Mouse (Mus musculus): ENCODE measurements at regions not wholly inside any gene's neighbourhood (a gene's known extent, or its start where the extent isn't known, plus 50 kb on each side); places are given as distances from the start of the nearest gene placed in this dataset.
"Not testable (repeated sequence)": the region's sequence is repeated elsewhere in the genome, so short reads cannot be mapped to it uniquely, and the experiment has no call there.

DNA sequence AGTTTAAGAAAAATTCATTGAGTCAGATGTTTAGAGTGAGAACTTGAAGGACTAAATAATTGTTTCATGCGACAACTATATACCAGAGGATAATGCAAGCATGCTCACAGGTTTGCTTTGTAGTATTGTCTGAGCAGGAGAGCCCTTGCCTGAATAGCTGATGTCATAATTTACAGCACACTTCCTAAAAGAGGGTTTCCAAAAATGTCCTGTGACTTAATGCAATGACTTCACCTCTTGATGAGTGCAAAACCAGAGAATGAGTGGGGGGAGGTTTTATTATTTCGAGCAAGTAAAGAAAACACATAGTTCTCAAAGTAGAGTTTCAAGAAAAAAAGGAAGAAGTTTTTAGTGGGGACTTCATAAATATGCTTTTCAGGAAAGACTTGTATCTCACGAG, 65.4 kb upstream of the Immp2l start:
- Histone ChIP-seq H3K4me1 (ENCODE audit: insufficient read depth) (no peaks in the 10 kb centered on the region), H3K36me3 (replicated peaks; ENCODE audit: insufficient read depth, low read length) (no peaks in the 10 kb centered on the region), H3K9me3 (ENCODE audit: low read length) (no peaks in the 10 kb centered on the region), H3K27ac (ENCODE audit: low read depth) (no peak overlapping the region), H3K27me3 (ENCODE audit: insufficient read depth, low read length) (no peaks in the 10 kb centered on the region), H3K4me3 (ENCODE audit: low read depth, low read length) (no peak overlapping the region), H3K4me2 (ENCODE audit: low read depth, low read length) (no peak overlapping the region), H3K9ac (replicated peaks) (no peak overlapping the region)
- 56% methylated on average over 3 of the region's 3 CpGs for WGBS (ENCODE audit: insufficient replicate concordance)
- DNase-seq (no peak), ATAC-seq (no peak)
- TF ChIP-seq EP300 (IDR thresholded peaks at IDR 0.05; ENCODE audit: low read depth) = no peak
- TF ChIP-seq CTCF (IDR thresholded peaks at IDR 0.05; ENCODE audit: low read depth) = no peak

DNA sequence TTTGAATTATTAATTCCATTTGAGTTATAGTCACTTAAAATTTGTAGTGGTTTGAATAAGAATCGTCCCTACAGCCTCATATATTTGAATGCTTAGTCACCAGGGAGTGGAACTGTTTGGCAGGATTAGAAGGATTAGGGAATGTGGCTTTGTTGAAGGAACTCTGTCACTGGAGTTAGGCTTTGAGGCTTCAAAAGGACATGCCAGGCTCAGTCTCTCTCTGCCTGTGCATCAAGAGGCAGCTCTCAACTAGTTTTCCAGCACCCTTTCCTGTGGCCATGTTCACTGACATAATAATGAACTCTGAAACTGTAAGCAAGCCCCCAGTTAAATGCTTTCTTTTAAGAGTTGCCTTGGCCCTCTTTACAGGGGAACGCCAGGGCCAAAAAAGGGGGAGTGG, 58.9 kb upstream of the Immp2l start:
- TF ChIP-seq EP300 (IDR thresholded peaks at IDR 0.05; ENCODE audit: low read depth) (no peak), CTCF (IDR thresholded peaks at IDR 0.05; ENCODE audit: low read depth) (no peak)
- Histone ChIP-seq H3K4me3 (ENCODE audit: low read depth, low read length) (no peak overlapping the region), H3K27me3 (ENCODE audit: insufficient read depth, low read length) (no peaks in the 10 kb centered on the region), H3K4me1 (ENCODE audit: insufficient read depth) (no peaks in the 10 kb centered on the region), H3K9ac (replicated peaks) (no peak overlapping the region), H3K4me2 (ENCODE audit: low read depth, low read length) (no peak overlapping the region), H3K9me3 (ENCODE audit: low read length) (no peaks in the 10 kb centered on the region), H3K36me3 (replicated peaks; ENCODE audit: insufficient read depth, low read length) (no peaks in the 10 kb centered on the region), H3K27ac (ENCODE audit: low read depth) (no peak overlapping the region)
- no peak for ATAC-seq
- DNase-seq = no peak
- WGBS (ENCODE audit: insufficient replicate concordance) = 70% methylated on average over 2 of the region's 2 CpGs

DNA sequence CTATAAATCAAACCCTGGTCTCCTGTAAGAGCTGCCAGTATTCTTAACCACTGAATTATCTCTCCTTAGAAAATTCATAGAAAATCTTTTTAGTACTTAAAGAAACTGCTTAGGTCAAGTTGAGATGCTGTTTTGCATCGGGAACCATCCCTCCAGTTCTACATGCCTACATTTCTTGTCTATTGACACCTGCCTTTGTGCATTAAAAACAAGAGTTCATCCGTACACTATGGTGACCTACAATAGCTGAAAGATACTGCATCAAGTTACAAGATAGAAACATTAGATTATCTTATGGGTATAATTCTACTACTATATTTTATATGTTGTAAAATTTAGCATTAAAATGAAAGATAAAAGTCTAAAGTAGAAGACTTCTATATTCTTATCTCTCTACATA, 57.6 kb upstream of the Immp2l start:
- no peaks in the 10 kb centered on the region for H3K27me3 ChIP-seq (ENCODE audit: insufficient read depth, low read length)
- H3K9me3 ChIP-seq (ENCODE audit: low read length) = no peaks in the 10 kb centered on the region
- H3K4me1 ChIP-seq (ENCODE audit: insufficient read depth) = no peaks in the 10 kb centered on the region
- no peak for ATAC-seq
- DNase-seq = no peak
- H3K9ac ChIP-seq (replicated peaks) = no peak overlapping the region
- no peak for TF ChIP-seq CTCF (IDR thresholded peaks at IDR 0.05; ENCODE audit: low read depth)
- TF ChIP-seq EP300 (IDR thresholded peaks at IDR 0.05; ENCODE audit: low read depth) = no peak
- 81% methylated on average over 2 of the region's 2 CpGs for WGBS (ENCODE audit: insufficient replicate concordance)
- no peaks in the 10 kb centered on the region for H3K36me3 ChIP-seq (replicated peaks; ENCODE audit: insufficient read depth, low read length)
- 0 out of 2 replicates have a peak overlapping the region, but pooled peaks have one; percentile 72 for H3K27ac ChIP-seq (ENCODE audit: low read depth)
- H3K4me2 ChIP-seq (ENCODE audit: low read depth, low read length) = no peak overlapping the region
- H3K4me3 ChIP-seq (ENCODE audit: low read depth, low read length) = no peak overlapping the region

DNA sequence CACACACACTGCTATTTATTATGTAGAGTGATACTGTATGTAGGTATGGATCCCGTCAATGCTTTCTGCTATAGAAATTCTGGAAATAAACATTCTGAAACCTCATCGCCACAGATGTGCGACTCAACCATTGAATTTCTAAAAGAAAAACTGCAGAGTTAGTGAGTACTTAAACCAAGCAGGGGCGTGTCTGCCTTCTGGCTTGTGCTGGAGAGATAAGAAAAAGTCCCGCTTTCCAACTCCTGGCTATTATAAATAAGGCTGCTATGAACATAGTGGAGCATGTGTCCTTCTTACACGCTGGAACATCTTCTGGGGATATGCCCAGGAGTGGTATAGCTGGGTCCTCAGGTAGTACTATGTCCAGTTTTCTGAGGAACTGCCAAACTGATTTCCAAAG, 57.2 kb upstream of the Immp2l start:
- DNase-seq = peak; percentile 21

DNA sequence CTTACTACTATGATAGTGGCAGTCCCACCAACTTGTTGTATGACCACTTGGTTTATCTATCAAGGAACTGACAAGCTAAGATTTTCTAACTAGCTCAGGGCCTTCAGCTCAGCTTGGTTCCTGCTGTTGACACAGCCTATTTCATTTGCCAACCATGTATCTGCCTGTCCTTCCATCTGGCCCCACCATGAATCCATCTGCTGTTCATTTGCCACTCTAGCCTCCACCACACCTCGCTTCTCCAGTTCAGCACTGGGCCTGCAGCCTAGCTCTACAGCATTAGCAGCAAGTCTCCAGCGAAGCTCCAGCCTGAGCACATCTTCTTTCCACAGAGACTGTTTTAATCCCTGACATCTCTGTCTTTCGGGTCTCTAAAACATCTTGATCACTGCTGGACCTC, 51.0 kb upstream of the Immp2l start:
- Histone ChIP-seq H3K9ac (replicated peaks) (no peak overlapping the region), H3K4me2 (ENCODE audit: low read depth, low read length) (no peak overlapping the region), H3K4me1 (ENCODE audit: insufficient read depth) (no peaks in the 10 kb centered on the region), H3K9me3 (ENCODE audit: low read length) (no peaks in the 10 kb centered on the region), H3K27ac (ENCODE audit: low read depth) (no peak overlapping the region), H3K36me3 (replicated peaks; ENCODE audit: insufficient read depth, low read length) (no peaks in the 10 kb centered on the region), H3K4me3 (ENCODE audit: low read depth, low read length) (no peak overlapping the region), H3K27me3 (ENCODE audit: insufficient read depth, low read length) (no peaks in the 10 kb centered on the region)
- ATAC-seq (no peak), DNase-seq (no peak)
- no peak for TF ChIP-seq EP300 (IDR thresholded peaks at IDR 0.05; ENCODE audit: low read depth)
- TF ChIP-seq CTCF (IDR thresholded peaks at IDR 0.05; ENCODE audit: low read depth) = no peak
- 77% methylated on average over 3 of the region's 3 CpGs for WGBS (ENCODE audit: insufficient replicate concordance)

More for the DNA sequence above, 57.2 kb upstream of the Immp2l start:
- H3K4me3 ChIP-seq (ENCODE audit: low read depth, low read length); H3K9me3 ChIP-seq (ENCODE audit: low read length); H3K4me1 ChIP-seq (ENCODE audit: insufficient read depth); H3K9ac ChIP-seq (replicated peaks); H3K4me2 ChIP-seq (ENCODE audit: low read depth, low read length); H3K27me3 ChIP-seq (ENCODE audit: insufficient read depth, low read length); H3K36me3 ChIP-seq (replicated peaks; ENCODE audit: insufficient read depth, low read length): not testable (repeated sequence)
- H3K27ac ChIP-seq (ENCODE audit: low read depth) = peak overlapping the region; percentile 72; the same call in 1 of the 2 replicates
- 62% methylated on average over 6 of the region's 6 CpGs for WGBS (ENCODE audit: insufficient replicate concordance)
- ATAC-seq = peak; percentile 99
- peak; percentile 89 for TF ChIP-seq EP300 (IDR thresholded peaks at IDR 0.05; ENCODE audit: low read depth)
